Mouse (Mus musculus) thymus, adult 18-20 months (tissue): ENCODE data around the gene Ssr2.

Source experiments
- DNase-seq, 2 experiments: peaks; one replicate each; pipeline ENCODE4 v3.0.0; 2022; ENCODE audit warnings: mixed read lengths in 2 of 2

Gene Ssr2

DNA sequence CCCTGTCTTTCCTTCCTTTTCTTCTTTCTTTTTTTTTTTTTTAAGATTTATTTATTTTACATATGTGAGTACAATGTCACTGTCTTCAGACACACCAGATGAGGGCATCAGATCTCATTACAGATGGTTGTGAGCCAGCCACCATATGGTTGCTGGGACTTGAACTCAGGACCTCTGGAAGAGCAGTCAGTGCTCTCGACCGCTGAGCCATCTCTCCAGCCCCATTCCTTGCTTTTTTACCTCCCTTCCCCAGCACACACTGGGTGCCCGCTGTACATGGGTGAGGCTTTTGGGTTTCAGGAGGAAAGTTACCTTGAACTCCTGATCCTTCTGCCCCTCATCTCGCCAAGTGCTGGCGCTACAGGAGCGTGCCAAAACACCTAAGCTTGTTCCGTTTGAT, 49.9 kb downstream of the Ssr2 start:
- no peak for DNase-seq

DNA sequence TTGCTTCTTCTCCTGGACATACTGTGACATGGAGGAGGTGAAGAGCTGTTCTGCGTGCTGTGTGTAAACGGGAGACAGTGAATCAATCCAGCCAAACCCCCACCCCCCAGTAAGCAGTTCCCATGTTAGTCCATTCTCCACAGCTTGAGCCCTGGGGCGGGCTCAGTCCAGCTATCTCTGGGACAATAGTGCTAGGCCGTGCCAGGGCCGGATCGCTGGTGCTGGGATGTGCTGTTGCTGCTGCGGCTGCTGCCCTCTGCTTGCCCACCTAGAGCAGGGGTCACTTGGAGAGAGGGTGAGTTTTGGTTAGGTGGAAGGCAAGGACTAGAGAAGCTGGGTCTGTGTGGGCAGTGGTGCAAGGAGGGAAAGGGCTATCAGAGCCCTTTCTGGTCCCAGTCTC, 50.6 kb downstream of the Ssr2 start:
- DNase-seq = no peak

DNA sequence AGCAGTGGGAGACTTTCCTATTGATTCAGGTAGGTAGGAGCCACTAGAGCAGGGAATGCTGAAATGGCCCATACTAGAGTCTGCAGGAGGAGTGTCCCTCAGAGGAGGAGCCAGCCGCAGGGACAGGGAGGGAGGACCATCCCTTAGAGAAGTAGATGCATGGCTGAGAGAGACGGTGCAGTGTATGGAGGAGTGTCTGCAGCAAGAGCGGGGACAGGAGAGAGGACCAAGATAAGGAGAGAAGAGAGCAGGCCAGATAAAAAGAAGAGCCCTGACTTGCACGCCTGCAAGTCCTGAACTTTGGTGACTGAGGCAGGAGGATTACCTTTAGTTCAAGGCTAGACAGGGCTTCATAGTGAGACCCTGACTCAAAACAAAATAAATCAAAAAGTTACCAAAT, 51.4 kb downstream of the Ssr2 start:
- DNase-seq = no peak

DNA sequence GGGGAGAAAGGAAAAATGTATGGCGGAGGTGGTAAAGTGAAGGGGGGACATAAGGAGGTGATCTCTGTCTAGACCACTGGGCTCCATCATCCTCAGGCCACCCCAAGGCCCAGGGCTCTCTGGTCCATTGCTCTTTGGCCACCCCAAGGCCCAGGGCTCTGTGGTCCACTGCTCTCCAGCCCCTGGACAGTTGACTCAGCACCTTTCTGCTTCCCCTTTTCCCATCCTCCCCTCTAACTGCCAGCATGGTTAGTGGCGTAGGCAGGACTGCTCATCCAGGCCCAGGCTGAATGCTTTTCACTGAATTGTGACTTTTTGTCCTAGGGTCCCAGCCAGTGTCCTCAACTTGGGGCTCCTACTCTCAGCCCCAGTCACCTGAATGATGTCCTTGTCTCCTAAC, 51.9 kb downstream of the Ssr2 start:
- DNase-seq = no peak

DNA sequence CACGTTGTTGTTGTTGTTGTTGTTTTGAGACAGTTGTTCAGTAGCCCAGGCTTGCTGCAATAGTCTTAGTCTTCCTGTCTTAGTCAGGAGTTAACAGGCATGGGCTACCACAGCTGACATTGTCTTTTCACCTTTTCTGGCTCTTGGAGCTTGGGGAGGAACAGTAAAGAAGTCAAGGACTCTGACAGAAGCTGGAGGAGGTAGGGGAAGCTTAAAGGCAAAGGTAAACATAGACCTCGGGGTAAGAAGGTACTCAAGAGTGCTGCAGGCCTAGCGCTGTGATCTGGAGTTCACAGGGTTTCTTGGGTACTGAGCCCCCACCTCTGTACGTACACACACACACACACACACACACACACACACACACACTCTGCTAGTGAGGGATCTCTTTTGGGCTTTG, 53.1 kb downstream of the Ssr2 start:
- no peak for DNase-seq

DNA sequence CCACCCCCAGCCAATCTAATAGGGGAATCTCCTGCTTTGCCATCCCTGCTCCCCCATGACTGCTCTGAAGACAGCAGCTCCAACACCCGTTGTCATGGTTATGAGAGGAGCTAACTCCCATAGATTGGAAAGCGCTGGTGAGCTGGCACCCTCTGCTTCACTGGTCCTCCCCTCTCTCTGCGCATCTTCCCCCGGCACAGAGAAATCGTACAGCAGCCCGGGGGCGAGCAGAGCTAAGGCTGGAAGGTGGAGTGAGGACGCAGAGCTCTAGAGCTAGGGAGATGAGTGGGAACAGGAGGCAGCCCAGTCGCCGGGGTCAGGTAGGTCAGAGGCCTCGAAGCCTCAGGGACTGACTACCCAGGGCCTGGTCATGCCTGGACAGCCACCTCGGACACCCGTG, 53.6 kb downstream of the Ssr2 start:
- DNase-seq = no peak

DNA sequence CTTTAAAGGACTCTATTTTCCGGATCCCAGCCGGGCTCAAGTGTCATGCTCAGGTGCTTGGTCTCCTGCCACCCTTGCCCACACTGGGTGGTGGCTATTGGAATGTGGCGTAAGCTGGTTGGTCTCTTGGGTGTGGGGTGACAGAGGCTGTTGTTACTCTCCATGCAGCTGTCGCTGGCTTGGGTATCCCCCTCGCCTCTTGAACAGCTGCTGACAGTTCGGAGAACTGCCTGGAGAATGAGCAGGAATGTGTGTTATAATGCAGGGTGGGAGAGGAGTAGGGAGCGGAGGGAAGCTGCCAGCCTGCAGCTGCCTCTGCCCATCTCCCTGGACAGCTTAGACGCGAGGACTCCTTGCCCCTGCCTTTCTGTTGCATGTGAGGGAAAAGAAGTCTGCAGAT, 54.3 kb downstream of the Ssr2 start:
- no peak for DNase-seq

DNA sequence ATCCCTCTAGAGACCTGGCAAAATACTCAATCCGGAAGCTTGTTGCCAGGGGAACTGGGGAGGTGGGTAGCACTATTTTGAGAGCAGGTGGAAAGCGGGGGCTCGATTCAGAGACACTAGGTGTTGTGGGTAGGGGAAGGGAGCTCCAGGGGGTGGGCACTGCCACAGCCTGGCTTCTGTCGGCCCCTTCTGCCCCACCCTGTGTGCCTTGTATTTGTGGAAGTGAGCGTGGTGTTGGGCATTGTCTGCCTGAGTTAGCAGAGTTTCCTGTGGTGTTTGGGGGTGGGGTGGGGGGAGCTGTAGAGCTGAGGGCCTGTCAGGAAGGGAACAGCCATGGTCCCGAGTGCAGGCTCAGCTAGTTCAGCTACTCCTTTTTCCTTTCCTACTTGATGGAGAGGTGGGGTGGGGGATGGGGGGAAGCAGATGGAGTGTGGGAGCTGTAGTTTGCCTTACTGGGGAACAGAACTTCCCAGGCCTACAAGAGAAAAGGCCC, 55.2 kb downstream of the Ssr2 start:
- DNase-seq = no peak

DNA sequence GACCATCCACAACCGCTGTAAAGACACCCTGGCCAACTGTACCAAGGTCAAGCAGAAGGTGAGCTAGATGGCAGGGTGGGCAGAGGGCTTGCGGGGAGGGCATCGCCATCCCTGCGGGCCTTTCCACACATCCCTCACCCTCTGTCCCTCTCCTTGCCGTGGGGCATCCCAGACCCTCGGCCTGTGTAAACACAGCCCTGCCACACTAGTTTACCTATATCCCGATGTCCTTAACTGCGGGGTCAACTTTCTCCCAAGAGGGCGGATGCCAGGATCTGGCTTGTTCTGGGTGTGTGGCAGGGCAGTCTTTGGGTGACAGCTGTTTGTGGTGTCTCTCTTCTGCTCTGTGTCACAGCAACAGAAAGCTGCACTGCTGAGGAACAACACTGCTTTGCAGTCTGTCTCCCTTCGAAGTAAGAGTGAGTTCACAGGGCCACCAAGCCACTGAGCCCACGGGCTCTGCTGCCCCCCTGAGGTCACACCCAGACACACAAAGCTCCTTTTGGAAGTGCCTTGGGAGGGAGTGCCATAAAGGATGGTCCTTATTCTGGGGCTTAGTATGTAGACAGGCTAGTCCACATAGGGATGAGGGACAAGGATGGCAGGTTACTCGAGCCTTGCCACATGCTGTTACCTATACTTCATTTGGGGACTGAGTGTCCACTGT, 56.4 kb downstream of the Ssr2 start:
- no peak for DNase-seq

DNA sequence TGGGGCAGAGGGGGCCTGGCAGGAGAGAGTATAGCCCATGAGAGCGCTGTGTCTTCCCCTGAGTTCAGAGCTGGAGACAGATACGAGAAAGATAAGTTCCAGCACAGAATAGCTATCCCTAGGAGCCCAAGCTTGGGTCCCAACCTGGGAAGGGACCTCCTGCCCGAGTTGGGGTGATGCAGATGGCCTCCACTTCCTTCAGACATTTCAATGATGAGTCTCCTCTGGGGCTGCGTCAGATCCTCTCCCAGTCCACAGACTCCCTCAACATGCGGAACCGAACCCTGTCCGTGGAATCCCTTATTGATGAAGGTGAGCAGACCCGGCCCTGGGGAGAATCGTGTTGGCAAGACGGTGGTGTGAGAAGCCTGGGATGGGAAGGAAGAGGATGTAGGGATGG, 57.4 kb downstream of the Ssr2 start:
- no peak for DNase-seq

DNA sequence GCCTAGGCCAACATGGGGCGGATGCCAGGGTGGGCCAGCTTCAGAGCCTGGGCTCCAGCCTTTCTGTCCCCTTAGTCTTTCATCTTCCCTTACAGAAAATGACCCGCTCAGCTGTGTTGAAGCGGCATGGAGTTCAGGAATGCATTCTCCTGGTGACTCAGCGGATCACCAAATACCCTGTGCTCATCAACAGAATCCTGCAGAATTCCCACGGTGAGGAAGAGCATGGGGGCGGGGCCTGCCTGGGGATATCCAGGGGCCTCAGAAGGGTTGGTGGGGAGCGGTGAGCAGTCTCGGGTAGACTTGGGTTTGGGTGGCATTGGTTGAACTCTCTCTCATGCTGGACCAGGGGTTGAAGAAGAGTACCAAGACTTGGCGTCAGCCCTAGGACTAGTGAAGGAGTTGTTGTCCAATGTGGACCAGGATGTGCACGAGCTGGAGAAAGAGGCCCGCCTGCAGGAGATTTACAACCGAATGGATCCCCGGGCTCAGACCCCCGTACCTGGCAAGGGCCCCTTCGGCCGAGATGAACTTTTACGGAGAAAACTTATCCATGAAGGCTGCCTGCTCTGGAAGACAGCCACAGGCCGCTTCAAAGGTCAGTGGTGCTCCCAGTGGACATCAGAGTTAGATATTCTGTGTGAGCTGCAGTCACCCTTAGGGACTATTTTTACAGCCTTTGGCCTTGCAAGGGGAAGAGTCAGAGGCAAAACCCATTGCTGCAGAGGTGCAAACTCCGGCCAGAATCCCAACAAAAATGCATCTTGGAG, 60.0 kb downstream of the Ssr2 start:
- DNase-seq = no peak

DNA sequence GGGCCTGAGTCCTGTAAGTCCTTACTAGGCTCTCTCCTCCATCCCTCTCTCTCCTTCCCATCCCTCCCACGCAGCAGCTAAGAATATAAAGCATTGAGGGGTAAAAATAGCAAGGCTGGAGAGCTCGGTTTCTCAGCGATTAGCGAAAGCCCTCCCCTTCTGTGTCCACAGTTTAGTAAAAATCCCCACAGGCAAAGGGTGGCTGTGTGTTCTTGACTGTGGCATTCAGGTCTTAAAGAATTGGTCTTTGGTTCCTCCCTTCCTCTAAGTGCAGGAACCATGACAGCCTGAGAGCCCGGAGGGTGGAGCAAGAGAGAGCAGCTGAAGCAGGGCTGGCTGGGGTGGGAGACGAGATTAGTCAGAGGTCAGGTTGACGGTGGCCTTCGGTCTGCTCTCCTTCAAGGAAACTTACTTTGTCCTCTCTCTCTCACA, 60.9 kb downstream of the Ssr2 start:
- no peak for DNase-seq

DNA sequence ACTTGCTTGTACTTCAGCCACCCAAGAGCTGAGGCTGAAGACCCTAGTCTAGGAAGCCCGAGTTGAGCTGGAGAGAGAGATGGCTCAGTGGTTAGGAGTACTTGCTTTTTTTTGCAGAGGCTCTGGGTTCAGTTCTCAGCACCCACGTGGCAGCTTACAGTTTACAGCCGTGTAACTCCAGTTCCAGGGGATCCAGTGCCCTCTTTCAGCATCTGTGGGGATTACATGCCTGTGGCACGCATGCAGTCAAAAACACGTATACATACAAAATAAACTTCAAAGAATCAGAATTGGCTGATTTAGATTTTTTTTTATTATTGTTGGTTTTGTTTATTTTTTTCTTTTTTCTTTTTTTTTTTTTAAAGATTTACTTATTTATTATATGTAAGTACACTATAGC, 61.5 kb downstream of the Ssr2 start:
- DNase-seq = no peak
